Mouse (Mus musculus): ENCODE results near the gene Cyp27a1. TPM values are rescaled to one million over a fixed set of nuclear protein-coding genes. Genes with fewer than 3 reads are reported as not detected.

Gene Cyp27a1
- total RNA-seq (2023) = 10 to 100 TPM; 29.6 to 41.2 TPM

DNA sequence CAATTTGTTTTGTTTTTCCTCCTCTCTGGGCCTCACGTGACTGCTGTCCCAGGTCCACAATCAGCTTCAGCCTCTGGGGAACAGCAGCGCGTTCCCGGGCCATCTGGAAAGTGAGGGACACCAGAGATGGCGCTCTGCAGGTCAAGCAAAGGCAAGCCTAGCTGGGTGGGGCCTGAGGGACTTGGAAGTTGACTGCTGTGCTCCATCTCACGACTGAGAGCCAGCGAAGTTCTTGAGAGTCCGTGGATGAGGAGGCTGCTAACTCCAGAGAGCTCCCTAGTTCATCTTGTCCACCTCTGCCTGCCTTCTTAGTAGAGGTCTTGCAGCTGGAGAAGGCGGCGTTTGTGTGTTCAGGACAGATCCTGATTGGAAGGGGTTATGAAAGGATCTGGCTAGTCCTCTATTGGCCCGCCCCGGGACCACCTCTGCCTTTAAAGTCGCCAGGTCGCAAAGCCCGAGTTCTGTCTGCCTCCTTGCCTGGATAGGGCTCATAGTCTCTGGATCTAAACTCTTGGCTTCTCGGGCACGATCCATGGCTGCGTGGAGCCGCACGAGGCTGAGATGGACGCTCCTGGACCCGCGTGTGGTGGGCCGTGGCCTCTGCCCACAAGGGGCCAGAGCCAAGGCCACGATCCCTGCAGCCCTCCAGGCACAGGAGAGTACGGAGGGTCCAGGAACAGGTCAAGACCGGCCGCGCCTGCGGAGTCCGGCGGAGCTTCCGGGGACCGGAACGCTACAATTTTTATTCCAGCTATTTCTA, at the start of gene Cyp27a1:
Cyp27a1 (plus strand) TSS at position 476 of the 760 bp plus-strand sequence.

DNA sequence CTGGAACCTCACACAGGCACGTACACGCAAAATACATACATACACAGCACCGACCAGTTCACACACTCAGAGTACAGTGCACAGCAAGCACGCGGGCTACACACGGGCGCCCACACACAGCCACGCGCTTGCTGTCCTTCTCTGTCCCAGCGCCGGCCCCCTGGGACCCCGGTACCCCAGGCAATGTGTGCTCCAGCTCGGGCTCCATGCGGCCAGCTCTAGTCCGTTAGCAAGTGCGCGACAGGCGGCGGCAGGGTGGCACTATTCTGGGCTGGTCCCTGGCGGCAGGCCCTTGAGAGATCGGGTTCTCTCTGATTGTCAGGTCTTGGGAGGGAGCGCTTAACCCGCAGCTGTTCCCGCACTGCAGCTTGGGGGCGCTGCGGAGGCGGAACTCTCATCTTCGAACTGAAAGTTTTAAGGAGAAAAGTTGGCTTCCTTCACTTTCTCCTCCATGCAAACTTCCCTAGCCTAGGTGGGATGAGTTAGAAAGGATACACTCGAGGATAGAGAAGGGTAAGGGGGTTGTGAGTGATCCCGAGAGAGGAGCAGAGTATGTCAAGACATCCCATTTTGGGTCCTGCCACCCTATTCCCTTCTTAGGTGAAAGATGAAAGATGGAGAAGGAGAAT, 35.4 kb downstream of the Cyp27a1 start, which contains the start of gene Prkag3:
Prkag3 (minus strand) TSS at position 579 of the 629 bp plus-strand sequence.

DNA sequence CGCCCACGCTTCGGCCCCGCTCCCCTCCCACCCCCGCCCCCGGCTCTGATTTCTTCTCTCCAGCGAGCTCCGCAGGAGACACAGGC, 58.3 kb downstream of the Cyp27a1 start, which contains the start of gene Wnt6:
Wnt6 (plus strand) TSS at position 48 of the 86 bp plus-strand sequence.

Other genes starting within 250 kb of the Cyp27a1 start
- 10 to 100 TPM; 24.9 to 25.0 TPM for gene Cnot9, start 207.5 kb upstream of the Cyp27a1 start, total RNA-seq (2023)
- not detected for gene Plcd4, start 170.7 kb upstream of the Cyp27a1 start, total RNA-seq (2023)
- 10 to 100 TPM; 15.6 to 15.7 TPM for gene Usp37, start 169.3 kb upstream of the Cyp27a1 start, total RNA-seq (2023)
- 10 to 100 TPM; 20.8 to 21.7 TPM for gene Zfp142, start 125.3 kb upstream of the Cyp27a1 start, total RNA-seq (2023)
- gene Bcs1l, start 125.3 kb upstream of the Cyp27a1 start, total RNA-seq (2023) = 1 to 10 TPM; 7.8 to 8.1 TPM
- 10 to 100 TPM; 47.7 to 49.1 TPM for gene Rnf25, start 112.2 kb upstream of the Cyp27a1 start, total RNA-seq (2023)
- 1 to 10 TPM in 1 of 2 experiments, under 1 TPM in 1; 0.68 to 1.8 TPM for gene Stk36, start 112.1 kb upstream of the Cyp27a1 start, total RNA-seq (2023)
- 10 to 100 TPM; 13.5 to 18.1 TPM for gene Ttll4, start 51.8 kb upstream of the Cyp27a1 start, total RNA-seq (2023)
- not detected for gene Prkag3, start 35.6 kb downstream of the Cyp27a1 start, total RNA-seq (2023)
- gene Wnt6, start 58.3 kb downstream of the Cyp27a1 start, total RNA-seq (2023) = 1 to 10 TPM; 1.5 to 1.8 TPM
- not detected for gene Wnt10a, start 77.9 kb downstream of the Cyp27a1 start, total RNA-seq (2023)
- gene Cdk5r2, start 141.4 kb downstream of the Cyp27a1 start, total RNA-seq (2023) = not detected
- not detected for gene Fev, start 171.8 kb downstream of the Cyp27a1 start, total RNA-seq (2023)
- gene Cryba2, start 179.6 kb downstream of the Cyp27a1 start, total RNA-seq (2023) = not detected
- gene Cfap65, start 222.0 kb downstream of the Cyp27a1 start, total RNA-seq (2023) = not detected
- under 1 TPM in 1 of 2 experiments, not detected in 1; 0.58 TPM for gene Ihh, start 238.1 kb downstream of the Cyp27a1 start, total RNA-seq (2023)